Mouse (Mus musculus): ENCODE measurements around the gene Limk1.
"Not testable (repeated sequence)": the region's sequence is repeated elsewhere in the genome, so short reads cannot be mapped to it uniquely, and the experiment has no call there.

Gene Limk1

GRCm38 (mm10) chr5:134677491-134677890 is 10.9 kb downstream of the Limk1 start:
- DNase-seq (ENCODE audit: low spot score): no peak

DNA sequence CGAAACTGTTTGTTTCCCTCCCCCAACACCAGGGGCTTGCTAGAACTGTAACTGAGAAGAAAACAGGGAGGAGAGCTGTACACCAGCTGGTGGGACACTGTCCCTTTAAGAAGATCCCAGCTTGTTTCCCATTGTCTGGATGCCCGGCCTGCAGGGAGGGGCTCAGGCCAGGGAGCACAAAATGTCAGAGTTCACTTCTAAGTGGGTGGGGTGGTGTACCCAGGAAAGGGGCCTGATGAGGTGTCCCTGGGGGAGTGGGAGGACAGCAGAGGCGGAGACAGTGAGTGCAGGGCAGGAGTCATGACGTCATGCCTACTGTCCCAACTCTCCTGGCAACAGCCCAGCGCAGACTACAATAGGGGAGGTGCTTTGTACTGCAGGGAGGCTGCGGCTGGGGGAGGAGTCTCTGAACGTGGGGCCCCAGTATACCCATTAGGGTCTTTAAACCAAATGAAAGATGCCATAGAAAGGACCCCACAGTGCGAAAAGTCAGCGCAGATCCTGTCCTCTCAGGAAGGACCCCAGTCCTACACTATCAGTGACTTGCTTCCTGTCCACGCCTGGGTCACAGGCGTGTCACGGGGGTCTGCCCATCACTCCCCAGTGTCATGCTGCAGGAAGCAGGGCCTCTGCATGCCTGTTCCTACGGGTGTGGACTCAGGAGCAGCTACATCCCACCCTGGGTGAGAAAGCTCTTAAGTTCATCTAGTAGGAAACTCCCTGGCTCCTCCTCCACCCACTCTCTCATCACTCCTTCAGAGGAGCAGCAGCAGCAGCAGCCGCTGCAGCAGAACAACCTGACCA is 12.2 kb downstream of the Limk1 start:
- peak; percentile 94 for DNase-seq (ENCODE audit: low spot score)

DNA sequence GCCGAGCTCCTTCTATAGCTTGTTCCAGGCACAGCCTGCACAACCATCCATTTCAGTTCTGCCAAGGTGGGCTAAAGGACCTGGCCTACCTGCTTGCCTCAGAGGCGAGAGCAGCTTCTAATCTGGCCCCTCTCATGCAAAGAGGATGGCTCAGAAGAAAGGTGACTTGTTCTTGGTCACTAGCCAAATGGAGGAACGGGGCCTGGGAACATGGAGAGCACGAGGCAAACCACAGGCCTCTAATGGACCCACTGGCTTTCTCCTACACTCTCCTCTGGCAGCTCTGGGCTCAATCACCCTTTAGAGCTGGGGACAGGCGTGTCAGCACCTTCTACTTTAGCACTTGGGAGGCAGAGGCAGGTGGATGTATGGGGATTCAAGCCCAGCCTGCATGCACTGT is 13.4 kb downstream of the Limk1 start:
- DNase-seq (ENCODE audit: low spot score): no peak

DNA sequence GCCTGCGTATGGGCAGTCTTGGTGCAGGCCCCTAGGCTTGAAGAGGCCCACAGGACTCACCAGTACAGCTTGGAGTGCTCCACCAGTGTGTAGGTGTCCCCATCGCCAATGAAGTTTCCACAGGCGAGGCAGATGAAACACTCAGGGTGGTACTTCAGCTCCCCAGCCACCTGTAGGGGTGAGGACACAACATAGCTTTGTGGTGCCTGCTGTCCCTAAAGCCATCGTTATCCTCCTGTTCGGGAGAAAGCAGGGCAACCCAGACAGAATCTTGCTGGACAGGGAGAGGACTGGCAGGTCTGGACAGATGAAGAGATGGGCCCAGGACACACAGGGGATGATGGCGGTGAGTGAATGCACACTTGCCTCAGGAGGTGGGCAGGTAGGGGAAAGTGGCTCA is 15.8 kb downstream of the Limk1 start:
- DNase-seq (ENCODE audit: low spot score): no peak

GRCm38 (mm10) chr5:134672198-134672516 is 16.2 kb downstream of the Limk1 start:
- DNase-seq (ENCODE audit: low spot score): no peak

DNA sequence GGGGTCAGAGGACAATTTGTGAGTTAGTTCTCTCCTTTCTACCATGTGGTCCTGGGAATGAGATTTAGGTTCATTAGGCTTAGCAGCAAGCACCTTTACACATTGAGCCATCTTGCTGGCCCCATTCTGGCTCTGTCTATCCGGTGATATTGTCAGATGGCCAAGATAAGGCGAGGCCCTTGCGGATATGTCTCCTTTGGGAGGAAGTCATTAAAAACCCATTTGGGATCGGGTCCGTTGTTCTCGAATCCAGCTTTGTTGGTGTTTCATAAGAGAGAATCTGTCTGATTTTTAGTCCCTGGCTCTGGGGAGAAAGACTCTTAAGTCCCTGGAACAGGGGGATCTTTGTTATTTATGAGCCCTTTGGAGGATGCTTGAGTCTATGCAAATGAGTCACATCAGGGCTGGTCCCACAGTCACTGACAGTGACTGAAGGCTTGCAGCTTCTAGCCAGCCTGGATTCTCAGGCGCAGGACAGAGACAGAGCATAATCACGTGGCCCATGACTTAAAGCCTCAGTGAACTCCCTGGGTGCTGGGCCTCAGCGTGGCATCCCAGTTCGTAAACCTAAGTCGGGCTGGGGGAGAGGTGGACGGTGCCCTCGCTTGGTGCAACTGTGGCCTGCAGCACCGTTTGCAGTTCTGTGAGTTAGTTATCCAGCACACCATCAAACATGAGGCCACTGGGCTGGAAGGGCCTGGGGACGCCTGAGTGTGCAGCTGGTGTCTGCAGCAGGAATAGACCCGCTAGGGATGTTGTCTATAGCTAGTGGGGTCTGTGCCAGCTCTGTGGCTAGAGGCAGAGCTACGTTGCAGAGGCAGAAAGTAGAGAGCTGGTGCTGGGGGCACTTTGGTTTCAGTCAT is 16.8 kb downstream of the Limk1 start:
- no peak for DNase-seq (ENCODE audit: low spot score)

GRCm38 (mm10) chr5:134669001-134669708 is 19.2 kb downstream of the Limk1 start:
- DNase-seq (ENCODE audit: low spot score): no peak

DNA sequence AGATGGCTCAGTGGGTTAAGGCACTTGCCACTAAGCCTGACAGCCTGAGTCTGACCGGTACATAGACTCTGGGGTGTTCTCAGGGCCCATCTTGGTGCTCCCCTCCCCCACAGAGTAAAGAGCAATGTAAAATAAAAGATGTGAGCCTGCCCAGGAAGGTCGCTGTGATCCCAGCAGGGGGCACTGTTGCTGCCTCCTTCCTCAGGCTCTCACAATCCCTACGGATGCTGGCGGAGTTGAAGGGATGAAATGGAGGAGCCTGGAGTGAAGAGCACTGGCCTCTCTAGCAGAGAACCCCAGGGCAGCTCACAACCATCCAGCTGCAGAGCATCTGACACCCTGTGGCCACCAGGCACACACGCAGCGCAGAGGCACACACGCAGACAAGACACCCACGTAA is 19.9 kb downstream of the Limk1 start:
- no peak for DNase-seq (ENCODE audit: low spot score)

DNA sequence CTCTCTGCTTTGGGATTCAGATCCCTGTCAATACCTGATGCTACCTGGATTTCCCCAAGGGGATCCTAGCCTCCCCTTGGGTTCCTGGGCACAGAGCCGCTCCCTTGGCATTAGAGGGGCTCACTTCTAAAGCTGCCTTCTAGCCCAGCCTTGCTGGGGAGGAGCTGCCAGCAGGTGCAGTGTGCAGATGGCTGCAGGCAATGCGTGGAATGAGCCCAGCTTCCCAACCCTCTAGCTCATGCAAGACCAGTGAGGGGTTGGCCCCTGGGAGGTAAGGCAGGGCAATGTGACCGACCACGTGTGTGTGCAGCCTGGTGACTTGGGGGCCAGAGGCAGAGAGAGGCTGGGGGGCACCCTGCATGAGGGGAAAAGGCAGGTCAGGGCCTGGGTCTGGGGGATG is 31.7 kb downstream of the Limk1 start:
- DNase-seq (ENCODE audit: low spot score): no peak

DNA sequence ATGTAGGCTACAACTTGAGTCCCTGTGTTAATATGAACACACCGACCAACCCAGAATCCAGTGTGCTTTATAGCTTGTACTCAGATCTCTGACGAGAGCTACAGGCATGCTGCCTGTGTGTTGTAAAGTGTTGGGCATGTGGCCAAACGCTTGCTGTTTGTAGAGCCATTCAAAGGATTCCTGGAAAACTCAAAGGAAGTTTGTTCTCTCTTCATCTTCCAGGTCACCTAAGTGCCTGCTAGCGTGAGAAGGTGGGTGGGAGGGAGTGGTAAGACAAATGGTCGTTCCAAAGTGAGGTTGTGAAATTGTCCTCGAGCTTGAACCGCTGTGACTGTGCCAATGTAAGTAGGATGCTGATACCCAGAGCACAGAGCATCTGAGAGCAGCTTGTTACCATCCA is 36.4 kb downstream of the Limk1 start:
- DNase-seq (ENCODE audit: low spot score): peak; percentile 85

DNA sequence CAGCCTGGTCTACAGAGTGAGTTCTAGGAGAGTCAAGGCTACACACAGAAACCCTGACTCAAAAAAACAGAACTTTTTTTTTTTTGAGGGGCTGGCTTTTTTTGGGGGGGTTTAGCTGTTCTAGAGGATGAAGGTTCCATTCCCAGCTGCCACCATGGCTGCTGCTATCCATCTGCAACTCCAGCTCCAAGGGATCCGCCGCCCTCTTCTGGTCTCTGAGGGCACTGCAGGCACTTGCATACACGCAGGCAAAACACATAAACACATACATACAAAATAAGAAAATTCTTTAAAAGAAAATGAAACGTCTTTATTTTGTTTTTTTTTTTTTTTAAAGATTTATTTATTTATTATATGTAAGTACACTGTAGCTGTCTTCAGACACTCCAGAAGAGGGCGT is 37.5 kb downstream of the Limk1 start:
- peak; percentile 59 for DNase-seq (ENCODE audit: low spot score)

DNA sequence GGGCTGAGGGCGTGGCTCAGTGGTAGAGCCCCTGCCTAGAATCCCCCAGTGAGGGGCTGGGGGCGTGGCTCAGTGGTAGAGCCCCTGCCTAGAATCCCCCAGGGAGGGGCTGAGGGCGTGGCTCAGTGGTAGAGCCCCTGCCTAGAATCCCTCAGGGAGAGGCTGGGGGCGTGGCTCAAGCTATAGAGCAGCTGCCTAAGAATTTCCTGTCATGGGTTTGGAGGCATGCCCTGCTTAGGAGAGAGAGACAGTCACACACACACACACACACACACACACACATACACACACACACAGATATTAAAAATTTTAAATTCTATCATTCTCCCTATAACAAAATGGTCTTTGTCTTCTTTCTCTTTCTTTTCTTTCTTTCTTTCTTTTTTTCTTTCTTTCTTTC is 39.4 kb downstream of the Limk1 start:
- DNase-seq (ENCODE audit: low spot score): not testable (repeated sequence)

GRCm38 (mm10) chr5:134647394-134647793 is 41.0 kb downstream of the Limk1 start:
- no peak for DNase-seq (ENCODE audit: low spot score)

DNA sequence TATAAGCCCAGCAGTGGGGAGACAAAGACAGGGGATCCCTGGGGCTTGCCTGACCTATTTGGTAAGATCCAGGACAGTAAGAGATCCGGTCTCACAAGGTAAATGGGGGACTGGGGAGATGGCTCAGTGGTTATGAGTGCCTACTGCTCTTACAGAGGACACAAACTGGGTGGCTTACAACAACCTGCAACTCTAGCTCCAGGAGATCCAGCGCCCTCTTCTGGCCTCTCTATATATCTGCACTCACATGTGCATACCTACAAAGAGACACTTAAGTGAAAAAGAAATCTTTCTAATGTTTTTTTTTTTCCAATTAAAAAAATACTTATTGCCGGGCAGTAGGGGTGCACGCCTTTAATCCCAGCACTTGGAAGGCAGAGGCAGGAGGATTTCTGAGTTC is 41.9 kb downstream of the Limk1 start:
- no peak for DNase-seq (ENCODE audit: low spot score)

GRCm38 (mm10) chr5:134644643-134645118 is 43.7 kb downstream of the Limk1 start:
- peak; percentile 95 for DNase-seq (ENCODE audit: low spot score)

DNA sequence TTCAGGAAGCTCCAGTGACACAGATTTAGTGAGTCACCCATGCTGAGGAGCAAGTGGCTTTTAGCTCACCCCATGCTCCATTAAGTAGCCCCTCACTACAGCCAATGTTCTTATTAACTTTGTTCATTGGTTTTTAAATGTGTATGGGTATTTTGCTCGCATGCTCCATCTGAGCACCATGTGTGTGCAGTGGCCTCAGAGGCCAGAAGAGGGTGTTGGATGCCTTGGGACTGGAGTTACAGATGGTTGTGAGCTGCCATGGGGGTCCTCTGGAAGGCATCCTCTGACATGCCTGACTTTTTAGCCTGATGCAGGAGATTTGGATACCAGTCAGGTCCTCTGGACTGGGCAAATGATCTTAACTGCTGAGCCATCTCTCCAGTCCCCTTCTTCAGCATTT is 44.3 kb downstream of the Limk1 start:
- DNase-seq (ENCODE audit: low spot score): no peak

DNA sequence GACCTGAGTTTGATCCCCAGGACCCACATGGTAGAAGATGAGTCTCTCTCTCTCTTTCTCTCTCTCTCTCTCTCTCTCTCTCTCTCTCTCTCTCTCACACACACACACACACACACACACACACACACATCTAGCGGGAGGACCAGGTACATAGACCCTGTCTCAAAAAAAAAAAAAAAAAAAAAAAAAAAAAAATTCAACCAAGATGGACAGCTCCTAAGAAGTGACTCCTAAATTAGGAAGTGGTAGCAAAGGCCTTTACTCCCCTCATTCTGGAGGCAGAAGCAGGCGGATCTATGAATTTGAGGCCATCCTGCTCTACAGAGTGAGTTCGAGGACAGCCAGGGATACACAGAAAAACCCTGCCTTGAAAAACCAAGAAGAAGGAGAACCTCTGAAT is 48.0 kb downstream of the Limk1 start:
- DNase-seq (ENCODE audit: low spot score): no peak

DNA sequence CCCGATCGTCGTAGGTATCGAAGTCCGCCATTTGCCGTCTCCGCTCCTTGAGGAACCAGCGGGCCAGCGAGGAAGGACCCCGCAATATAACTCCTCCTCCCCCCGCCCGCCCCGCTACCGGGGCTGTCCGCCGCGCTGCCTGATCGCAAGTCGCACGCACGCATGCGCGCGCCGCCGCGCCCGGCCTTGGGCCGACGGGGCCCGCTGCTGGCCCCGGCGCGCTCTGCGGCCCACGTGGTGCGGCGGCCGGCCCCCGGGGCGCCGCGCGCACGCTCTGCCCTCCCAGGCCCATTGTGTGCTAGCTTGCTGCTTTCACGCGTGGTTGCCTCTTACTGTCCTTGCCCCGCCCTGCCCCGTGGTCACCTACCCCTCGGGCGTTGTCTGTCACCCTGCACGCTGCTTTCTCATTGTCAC is 49.1 kb downstream of the Limk1 start, which contains the start of gene Eif4h:
Gene Eif4h, minus strand, starts transcription at position 222 of the 414 bp plus-strand sequence.
- peak; percentile 97 for DNase-seq (ENCODE audit: low spot score)

DNA sequence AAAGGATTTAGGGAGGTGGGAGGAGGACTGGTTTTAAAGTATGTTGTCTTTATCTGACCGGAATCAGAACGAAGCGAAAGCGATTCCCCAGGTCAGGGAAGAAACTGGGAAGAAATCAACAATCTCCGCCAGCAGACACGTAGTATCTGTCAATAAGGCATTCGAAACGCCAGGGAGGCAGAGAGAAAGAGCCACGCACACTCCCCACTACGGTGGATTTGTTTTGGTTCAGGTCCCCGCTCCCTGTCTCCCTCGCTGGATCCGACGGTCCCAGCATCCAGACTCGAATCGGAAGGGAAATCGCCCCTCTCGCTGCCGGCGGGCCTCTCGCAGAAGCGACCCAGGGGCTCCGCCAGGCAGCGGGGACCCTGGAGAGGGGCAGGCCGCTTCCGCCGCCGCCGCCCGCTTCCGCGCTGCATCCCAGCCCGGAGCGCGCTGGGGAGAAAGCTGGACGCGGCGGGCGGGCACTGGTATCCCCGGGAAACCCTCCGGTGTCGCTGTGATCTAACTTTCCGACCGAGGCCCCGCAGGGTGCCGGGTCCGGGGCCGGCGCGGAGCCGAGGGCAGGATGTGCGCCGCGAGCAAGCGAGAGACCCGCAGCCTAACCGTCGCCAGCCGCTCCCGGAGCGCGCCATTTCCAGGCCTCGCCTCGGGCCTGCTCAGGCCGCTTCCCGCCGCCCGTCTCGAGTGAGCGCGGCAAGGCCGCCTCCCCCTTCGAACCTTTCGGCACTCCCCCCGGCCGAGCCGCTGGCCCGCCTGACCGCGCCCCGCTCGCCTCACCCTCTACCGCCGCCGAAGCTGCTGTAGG is 49.7 kb downstream of the Limk1 start:
- no peak for DNase-seq (ENCODE audit: low spot score)

DNA sequence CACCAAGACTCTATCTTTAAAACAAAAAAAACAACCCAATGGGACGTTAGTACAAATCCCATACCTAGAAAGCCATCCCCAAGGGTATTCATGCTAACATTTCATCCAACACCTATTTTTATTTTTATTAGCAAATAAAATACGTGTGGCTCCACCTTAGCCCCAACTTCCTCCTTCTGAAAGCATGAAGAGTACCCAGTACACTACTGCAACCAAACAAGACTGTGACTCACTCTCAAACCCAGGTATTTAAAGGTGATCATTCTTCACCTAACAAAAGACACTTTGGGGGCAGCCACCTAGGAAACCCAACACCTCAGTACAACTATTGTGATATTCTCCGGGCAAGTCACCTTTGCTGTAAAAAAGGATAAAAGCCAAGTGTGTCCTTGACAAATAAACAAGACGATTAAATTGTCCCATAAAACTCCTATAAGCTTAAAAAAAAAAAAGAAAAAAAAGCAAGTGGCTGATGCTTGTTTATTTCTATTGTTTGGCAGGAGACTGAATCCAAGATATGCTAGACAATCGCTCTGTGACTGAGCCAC is 50.5 kb downstream of the Limk1 start:
- DNase-seq (ENCODE audit: low spot score): no peak

- no peak for DNase-seq (ENCODE audit: low spot score)
Measured at GRCm38 (mm10) chr5:134632841-134633240, 55.6 kb downstream of the Limk1 start.

Measured in lung, postnatal 25 days (tissue).